Mouse (Mus musculus) regulatory T cell (primary cell): Measurements from ENCODE around the gene Olfr272.

Experiments used
- in situ Hi-C: fragments of 300-600 bp; cut with MboI, MseI; formaldehyde crosslinking; loops from one replicate; pipeline ENCODE4 v1.15.1; 2025; ENCODE audit warnings: high pct_unique_total_duplicates

Gene Olfr272

DNA sequence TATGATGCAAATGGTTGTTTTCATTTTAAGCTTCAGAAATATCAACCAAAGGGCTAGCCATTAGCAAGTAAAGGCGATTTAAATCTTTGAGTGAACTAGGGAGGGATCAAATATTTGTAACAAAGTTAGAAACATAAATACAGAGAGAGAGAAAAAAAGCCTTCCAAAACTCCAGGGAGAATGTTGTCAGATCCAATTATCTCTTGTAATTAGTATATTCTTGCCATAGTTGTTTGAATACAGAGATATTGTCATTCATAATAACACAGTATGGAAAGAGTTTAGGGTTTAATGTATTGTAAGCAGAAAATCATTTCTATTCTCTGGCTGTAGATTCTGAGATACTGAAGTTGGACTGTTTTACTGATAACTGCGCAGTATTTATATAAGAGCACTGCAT lies at the start of gene Olfr272:
Gene Olfr272 (minus strand): TSS at position 101 of the 400 bp plus-strand sequence.
- in situ Hi-C loops, result no loop called here

DNA sequence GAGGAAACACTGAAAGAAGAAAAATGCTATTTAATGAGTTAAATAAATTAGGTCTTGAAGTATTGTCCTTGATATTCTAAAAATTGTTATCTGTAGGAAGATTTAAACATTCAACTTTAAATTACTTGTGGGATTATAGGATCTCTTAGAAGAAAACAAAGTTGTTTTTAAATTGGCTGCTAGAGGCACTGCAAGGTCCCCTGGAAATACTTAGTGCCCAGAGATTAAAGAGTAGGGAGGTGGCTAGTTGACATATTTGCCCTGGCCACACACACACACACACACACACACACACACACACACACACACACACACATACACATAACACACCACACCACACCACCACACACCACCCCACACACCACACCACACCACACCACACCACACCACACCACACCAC lies 45.3 kb upstream of the Olfr272 start, which contains the start of gene Olfr270:
Gene Olfr270 (plus strand): TSS at position 301 of the 400 bp plus-strand sequence.
- in situ Hi-C loops, result no loop called here

GRCm38 (mm10) chr4:52958693-52959092 lies 39.7 kb upstream of the Olfr272 start:
- in situ Hi-C loops, result no loop called here

DNA sequence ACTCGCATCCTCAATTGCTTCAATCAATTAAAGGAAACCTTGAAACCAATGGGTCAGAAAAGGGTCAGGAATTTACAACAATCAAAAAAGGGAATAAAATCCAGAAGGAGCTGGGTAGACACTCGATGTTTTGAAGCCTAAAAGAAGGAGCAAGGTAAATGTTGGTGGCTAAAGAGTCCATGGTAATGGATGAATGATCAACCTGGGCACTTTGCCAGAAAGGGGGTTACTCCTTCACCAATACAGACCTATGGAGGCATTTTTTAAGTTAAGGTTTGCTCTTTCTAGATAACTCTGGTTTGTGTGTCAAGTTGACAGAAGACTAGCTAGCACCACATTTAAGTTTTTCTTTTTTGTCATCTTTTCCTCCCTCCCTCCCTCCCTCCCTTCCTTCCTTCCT lies 30.0 kb upstream of the Olfr272 start:
- in situ Hi-C loops, result no loop called here

DNA sequence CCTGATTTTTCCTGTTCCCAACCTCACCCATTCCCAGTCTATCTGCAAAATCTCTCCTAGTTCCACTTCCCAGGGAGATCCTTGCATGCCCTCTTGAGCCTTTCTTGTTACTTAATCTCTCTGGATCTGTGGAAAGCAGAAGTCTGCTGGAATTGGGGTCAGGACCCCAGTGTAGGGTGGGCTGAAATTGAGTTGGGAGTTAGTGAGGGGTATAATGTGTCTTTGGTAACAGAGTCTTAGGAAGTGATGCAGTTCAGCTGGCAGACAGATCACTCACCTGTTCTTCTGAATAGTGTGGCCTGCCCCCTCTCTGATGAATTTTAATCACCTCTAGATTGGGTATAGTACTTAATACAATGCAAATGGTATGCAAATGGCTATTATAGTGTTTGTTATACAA lies 27.7 kb upstream of the Olfr272 start:
- in situ Hi-C loops, result no loop called here

DNA sequence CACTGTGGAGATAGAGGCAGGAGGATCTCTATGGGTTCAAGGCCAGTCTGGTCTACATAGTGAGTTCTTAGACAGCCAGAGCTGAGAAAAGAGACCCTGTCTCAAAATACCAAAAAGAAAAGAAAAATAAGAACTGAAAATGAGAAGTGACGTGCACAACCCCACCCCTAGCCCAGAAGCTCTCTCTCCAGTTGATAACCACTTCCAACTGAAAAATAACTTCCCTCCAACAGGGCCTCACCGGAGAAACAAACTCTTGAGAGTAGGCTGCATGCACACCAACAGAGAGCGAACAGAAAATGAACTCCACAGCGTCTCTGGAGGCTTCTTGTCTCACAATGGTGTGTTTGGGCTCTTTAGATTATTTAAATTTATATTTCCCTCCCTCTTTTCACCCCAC lies 11.5 kb upstream of the Olfr272 start:
- in situ Hi-C loops, result no loop called here

DNA sequence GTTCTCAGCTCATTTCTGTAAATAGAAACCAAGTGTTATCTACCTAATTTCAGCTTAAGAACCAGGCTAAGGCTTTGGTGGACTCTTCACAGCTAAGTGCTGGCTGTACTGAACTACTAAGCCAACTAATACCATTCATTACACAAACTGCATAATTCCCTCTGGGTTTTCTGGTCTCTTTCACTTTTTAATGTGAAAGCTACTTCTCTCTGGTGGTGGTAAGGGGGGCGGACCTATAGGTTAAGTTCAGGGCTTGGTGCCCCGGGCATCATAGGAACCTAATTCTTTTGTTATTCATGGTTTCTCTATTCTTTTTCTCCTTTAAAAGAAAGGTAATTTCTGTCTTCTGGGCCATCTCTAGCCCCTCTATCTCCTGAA lies 1.7 kb downstream of the Olfr272 start:
- in situ Hi-C loops, result no loop called here

GRCm38 (mm10) chr4:52916659-52917310 lies 2.2 kb downstream of the Olfr272 start:
- in situ Hi-C loops, result no loop called here

DNA sequence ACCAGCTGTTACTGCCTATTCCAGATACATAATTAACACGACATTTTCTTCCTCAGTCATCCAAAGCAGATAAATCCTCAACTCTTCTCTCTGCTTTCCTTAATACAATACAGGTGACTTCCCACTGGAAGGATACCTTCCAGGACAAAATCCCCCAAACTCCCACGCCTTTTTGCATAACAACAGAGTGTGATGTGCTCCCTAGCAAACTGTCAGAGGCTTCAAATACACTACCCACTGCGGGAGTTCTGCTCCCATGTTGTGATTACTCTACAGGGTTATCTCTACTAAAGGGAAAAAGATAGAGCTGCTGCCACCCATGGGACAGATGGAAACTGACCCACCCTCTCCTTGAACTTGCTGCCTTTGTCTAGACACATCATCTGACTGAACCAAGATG lies 6.6 kb downstream of the Olfr272 start:
- in situ Hi-C loops, result no loop called here

GRCm38 (mm10) chr4:52909542-52909941 lies 9.4 kb downstream of the Olfr272 start:
- in situ Hi-C loops, result no loop called here

- in situ Hi-C loops, result no loop called here
Measured at GRCm38 (mm10) chr4:52864156-52864555, 54.8 kb downstream of the Olfr272 start.
